Comparison of ENCODE assay signal across 18 mouse cellular contexts in the genomic region with DNA sequence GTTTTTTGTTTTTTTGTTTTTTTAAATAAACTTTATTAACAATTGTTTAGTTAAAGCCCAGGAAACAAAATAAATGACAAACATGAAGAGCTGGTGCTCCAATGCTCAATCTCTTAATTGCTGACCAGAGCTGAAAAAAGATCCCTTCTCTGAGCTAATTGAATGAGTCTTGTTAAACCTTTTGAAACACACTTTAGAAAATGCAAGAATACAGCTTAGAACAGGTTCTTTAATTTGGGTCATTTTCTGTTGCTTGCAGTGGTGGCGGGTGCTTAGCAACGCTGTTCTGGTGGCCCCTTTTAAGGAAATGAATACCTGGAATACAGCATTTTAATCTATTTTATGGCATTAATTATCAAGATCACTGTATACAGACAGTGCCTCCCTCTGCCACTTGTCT.
DNase-seq lines count a peak whose midpoint lies in the region; ATAC-seq and TF ChIP-seq lines count a peak whose summit lies in the region.
"Had no signal": no experiment of that assay in that cellular context is flagged by ENCODE, and none has a peak within 500 bp of the region (broad histone marks: within the 10 kb centered on the region; RNA-seq: fewer than 3 reads in every experiment).

No protein-coding gene starts in this region.

- no peaks in the 10 kb centered on the region for H3K9me3 ChIP-seq in hindbrain, embryonic 13.5 days
- no peaks in the 10 kb centered on the region for H3K9me3 ChIP-seq in hindbrain, embryonic 10.5 days
- H3K9me3 ChIP-seq in forebrain, embryonic 13.5 days (replicated peaks), result no peaks in the 10 kb centered on the region
- no peaks in the 10 kb centered on the region for H3K9me3 ChIP-seq in limb, embryonic 12.5 days
- no peaks in the 10 kb centered on the region for H3K9me3 ChIP-seq in heart, embryonic 12.5 days (replicated peaks)
- H3K9me3 ChIP-seq: heart, embryonic 10.5 days had no signal

- no peaks in the 10 kb centered on the region for H3K36me3 ChIP-seq in hindbrain, embryonic 13.5 days
- peaks cover 16% of the 10 kb centered on the region for H3K36me3 ChIP-seq in hindbrain, embryonic 10.5 days
- H3K36me3 ChIP-seq in forebrain, embryonic 13.5 days (ENCODE audit: poor library complexity, severe bottlenecking), result no peaks in the 10 kb centered on the region
- peaks cover 6% of the 10 kb centered on the region for H3K36me3 ChIP-seq in limb, embryonic 12.5 days
- no peaks in the 10 kb centered on the region for H3K36me3 ChIP-seq in heart, embryonic 12.5 days
- H3K36me3 ChIP-seq: heart, embryonic 10.5 days had no signal

- TF ChIP-seq POLR2A in brain, embryonic 14.5 days (IDR thresholded peaks at IDR 0.05; ENCODE audit: borderline replicate concordance, extremely low read depth, insufficient read depth, insufficient read length, poor library complexity, severe bottlenecking), result no peak

- DNase-seq in hindbrain, embryonic 10.5 days (ENCODE audit: low spot score), result no peak
- peak; percentile 83 for DNase-seq in brain, embryonic 14.5 days (ENCODE audit: low read depth)
- no peak for DNase-seq in urinary bladder, postnatal 4 days (ENCODE audit: low spot score in 2 of 2)
- no peak for DNase-seq in gastrocnemius, adult 2 months
- DNase-seq: adrenal gland, postnatal 14 days; cerebellum, adult 9-10 months; gastrocnemius, postnatal 14 days; heart, postnatal 4 days; kidney, adult 2 months; lung, postnatal 4 days; thymus, postnatal 25 days had no signal

- peak overlapping the region; percentile 20 for H3K4me2 ChIP-seq in hindbrain, embryonic 13.5 days
- peak overlapping the region; percentile 17 for H3K4me2 ChIP-seq in forebrain, embryonic 13.5 days
- H3K4me2 ChIP-seq in limb, embryonic 12.5 days, result peak overlapping the region; percentile 63
- H3K4me2 ChIP-seq in heart, embryonic 12.5 days, result no peak overlapping the region

- WGBS in hindbrain, embryonic 13.5 days, result 49% methylated on average over 2 of the region's 2 CpGs
- WGBS in hindbrain, embryonic 10.5 days, result 62% methylated on average over 2 of the region's 2 CpGs
- WGBS in forebrain, embryonic 13.5 days, result 5% methylated on average over 2 of the region's 2 CpGs
- 32% methylated on average over 2 of the region's 2 CpGs for WGBS in limb, embryonic 12.5 days
- WGBS in heart, embryonic 12.5 days, result 83% methylated on average over 2 of the region's 2 CpGs

- no peak for ATAC-seq in hindbrain, embryonic 13.5 days (ENCODE audit: low FRiP score)
- ATAC-seq in forebrain, embryonic 13.5 days, result no peak
- ATAC-seq in limb, embryonic 12.5 days (ENCODE audit: insufficient number of reproducible peaks, insufficient read depth, low FRiP score, low TSS enrichment, low read depth), result no peak
- no peak for ATAC-seq in heart, embryonic 12.5 days (ENCODE audit: insufficient number of reproducible peaks, low FRiP score)

- no peaks in the 10 kb centered on the region for H3K27me3 ChIP-seq in hindbrain, embryonic 13.5 days
- H3K27me3 ChIP-seq in hindbrain, embryonic 10.5 days (ENCODE audit: insufficient read depth, poor library complexity, severe bottlenecking), result no peaks in the 10 kb centered on the region
- no peaks in the 10 kb centered on the region for H3K27me3 ChIP-seq in forebrain, embryonic 13.5 days
- no peaks in the 10 kb centered on the region for H3K27me3 ChIP-seq in limb, embryonic 12.5 days
- H3K27me3 ChIP-seq in heart, embryonic 12.5 days (replicated peaks), result no peaks in the 10 kb centered on the region
- H3K27me3 ChIP-seq: CH12.LX had no signal

- H3K4me1 ChIP-seq in hindbrain, embryonic 13.5 days (replicated peaks), result peaks cover 23% of the 10 kb centered on the region
- H3K4me1 ChIP-seq in hindbrain, embryonic 10.5 days (replicated peaks), result peaks cover 36% of the 10 kb centered on the region
- peaks cover 20% of the 10 kb centered on the region for H3K4me1 ChIP-seq in forebrain, embryonic 13.5 days
- H3K4me1 ChIP-seq in limb, embryonic 12.5 days (replicated peaks), result peaks cover 18% of the 10 kb centered on the region; the same call in 1 of the 2 replicates
- H3K4me1 ChIP-seq in heart, embryonic 12.5 days (replicated peaks), result 0 out of 2 replicates have a peak, but pooled peaks cover 3% of the 10 kb centered on the region
- H3K4me1 ChIP-seq: heart, embryonic 10.5 days had no signal

- intact Hi-C loops in gastrocnemius, adult 2 months (cut with DNase I), result no loop called here

- H3K9ac ChIP-seq in hindbrain, embryonic 13.5 days, result no peak overlapping the region
- H3K9ac ChIP-seq in forebrain, embryonic 13.5 days, result no peak overlapping the region
- no peak overlapping the region for H3K9ac ChIP-seq in limb, embryonic 12.5 days (replicated peaks)
- no peak overlapping the region for H3K9ac ChIP-seq in heart, embryonic 12.5 days

- H3K4me3 ChIP-seq in hindbrain, embryonic 13.5 days, result no peak overlapping the region
- H3K4me3 ChIP-seq in hindbrain, embryonic 10.5 days, result no peak overlapping the region
- no peak overlapping the region for H3K4me3 ChIP-seq in forebrain, embryonic 13.5 days
- H3K4me3 ChIP-seq in limb, embryonic 12.5 days (replicated peaks), result no peak overlapping the region
- H3K4me3 ChIP-seq in heart, embryonic 12.5 days, result no peak overlapping the region
- no peak overlapping the region for H3K4me3 ChIP-seq in gastrocnemius, adult 2 months
- H3K4me3 ChIP-seq: heart, embryonic 10.5 days had no signal

- no peak for TF ChIP-seq CTCF in brain, embryonic 14.5 days (IDR thresholded peaks at IDR 0.05; ENCODE audit: borderline replicate concordance, extremely low read depth, insufficient read depth, insufficient read length)
- TF ChIP-seq CTCF in gastrocnemius, adult 2 months (IDR thresholded peaks at IDR 0.05), result no peak

- H3K27ac ChIP-seq in hindbrain, embryonic 13.5 days, result no peak overlapping the region
- no peak overlapping the region for H3K27ac ChIP-seq in hindbrain, embryonic 10.5 days
- H3K27ac ChIP-seq in forebrain, embryonic 13.5 days, result no peak overlapping the region
- no peak overlapping the region for H3K27ac ChIP-seq in limb, embryonic 12.5 days
- H3K27ac ChIP-seq in heart, embryonic 12.5 days (ENCODE audit: poor library complexity, severe bottlenecking), result no peak overlapping the region
- no peak overlapping the region for H3K27ac ChIP-seq in gastrocnemius, adult 2 months
- H3K27ac ChIP-seq: heart, embryonic 10.5 days; stomach, postnatal 0 days had no signal
